Mouse (Mus musculus) testis, adult 2 months (tissue): ENCODE measurements around the gene Wif1.

Experiments
- CTCF ChIP-seq: fragments of 200-500 bp; IDR thresholded peaks from 2 replicates; pipeline ENCODE4 v1.5.1; 2012; ENCODE audit warnings: low read depth, mild to moderate bottlenecking, inconsistent platforms, low read length, moderate library complexity; ENCODE audit not compliant: control insufficient read depth, insufficient read depth, insufficient replicate concordance
- POLR2A ChIP-seq: fragments of 200-500 bp; IDR thresholded peaks from 2 replicates; pipeline ENCODE4 v1.6.1; 2012; ENCODE audit warnings: low read depth, mild to moderate bottlenecking, inconsistent platforms, low read length, moderate library complexity; ENCODE audit not compliant: control insufficient read depth

DNA sequence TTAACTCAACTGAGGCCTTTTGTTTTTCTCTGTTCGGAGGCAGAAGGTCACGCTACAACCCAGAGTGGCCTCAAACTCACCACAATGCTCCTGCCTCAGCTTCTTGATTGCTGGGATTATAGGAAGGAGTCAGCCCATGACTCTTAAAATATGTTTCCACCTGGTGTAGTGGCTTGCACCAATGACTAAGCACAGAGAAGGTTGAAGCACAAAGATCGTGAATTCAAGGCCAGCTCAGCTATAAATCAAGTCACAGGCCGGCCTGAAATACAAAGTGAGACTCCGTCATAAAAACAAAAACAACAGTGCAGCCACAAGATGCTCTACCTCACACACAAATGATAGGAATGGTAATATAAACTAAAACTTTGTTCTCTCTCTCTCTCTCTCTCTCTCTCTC lies 10.8 kb upstream of the Wif1 start:
- no peak for TF ChIP-seq CTCF
- TF ChIP-seq POLR2A = no peak
